In genomic region chr3:41462953-41463644, GRCm38 (mm10) we compare ENCODE assay signal across 12 mouse cellular contexts.
DNase-seq lines count a peak whose midpoint lies in the region; ATAC-seq and TF ChIP-seq lines count a peak whose summit lies in the region.
"Had no signal": no experiment of that assay in that cellular context is flagged by ENCODE, and none has a peak within 500 bp of the region (broad histone marks: within the 10 kb centered on the region; RNA-seq: fewer than 3 reads in every experiment).

No protein-coding gene starts in this region.

- no peak overlapping the region for H3K27ac ChIP-seq in liver, adult 2 months (replicated peaks; ENCODE audit: insufficient read depth, low read depth, low read length)
- H3K27ac ChIP-seq in liver, postnatal 0 days (ENCODE audit: low read depth), result no peak overlapping the region
- H3K27ac ChIP-seq in midbrain, postnatal 0 days (ENCODE audit: low read depth, low read length), result no peak overlapping the region
- H3K27ac ChIP-seq: embryonic facial prominence, embryonic 12.5 days; limb, embryonic 12.5 days; midbrain, embryonic 10.5 days had no signal

- no peak for TF ChIP-seq POLR2A in liver, adult 2 months (IDR thresholded peaks at IDR 0.05; ENCODE audit: extremely low read depth, insufficient read depth, low read length)
- TF ChIP-seq POLR2A in myocyte (IDR thresholded peaks at IDR 0.05; ENCODE audit: insufficient read length, low read depth), result no peak

- H3K27me3 ChIP-seq in liver, adult 2 months (ENCODE audit: control insufficient read depth, insufficient read depth, low read length), result no peaks in the 10 kb centered on the region
- no peaks in the 10 kb centered on the region for H3K27me3 ChIP-seq in liver, postnatal 0 days (ENCODE audit: insufficient read depth, low read length)
- H3K27me3 ChIP-seq in myocyte (ENCODE audit: control insufficient read depth, insufficient read depth, insufficient read length), result no peaks in the 10 kb centered on the region
- H3K27me3 ChIP-seq in midbrain, postnatal 0 days (ENCODE audit: insufficient read depth, low read length), result no peaks in the 10 kb centered on the region
- H3K27me3 ChIP-seq: embryonic facial prominence, embryonic 12.5 days; limb, embryonic 12.5 days; Patski had no signal

- no peaks in the 10 kb centered on the region for H3K4me1 ChIP-seq in liver, adult 2 months (ENCODE audit: control insufficient read depth, insufficient read depth, low read length)
- H3K4me1 ChIP-seq in liver, postnatal 0 days (ENCODE audit: insufficient read depth), result no peaks in the 10 kb centered on the region
- H3K4me1 ChIP-seq in midbrain, postnatal 0 days (ENCODE audit: insufficient read depth, low read length), result no peaks in the 10 kb centered on the region
- H3K4me1 ChIP-seq: embryonic facial prominence, embryonic 12.5 days; limb, embryonic 12.5 days; midbrain, embryonic 10.5 days had no signal

- H3K4me3 ChIP-seq in liver, adult 2 months (ENCODE audit: insufficient read depth, low read depth, low read length), result no peak overlapping the region
- H3K4me3 ChIP-seq in liver, postnatal 0 days (ENCODE audit: low read depth, low read length), result no peak overlapping the region
- no peak overlapping the region for H3K4me3 ChIP-seq in myocyte
- H3K4me3 ChIP-seq in midbrain, postnatal 0 days (ENCODE audit: low read depth, low read length), result no peak overlapping the region
- H3K4me3 ChIP-seq: embryonic facial prominence, embryonic 12.5 days; limb, embryonic 12.5 days; midbrain, embryonic 10.5 days had no signal

- H3K9ac ChIP-seq in liver, adult 2 months (ENCODE audit: low read depth, low read length), result no peak overlapping the region
- no peak overlapping the region for H3K9ac ChIP-seq in liver, postnatal 0 days (replicated peaks)
- H3K9ac ChIP-seq in midbrain, postnatal 0 days (replicated peaks; ENCODE audit: low read length, poor library complexity, severe bottlenecking), result no peak overlapping the region
- H3K9ac ChIP-seq: embryonic facial prominence, embryonic 12.5 days; limb, embryonic 12.5 days had no signal

- H3K79me2 ChIP-seq in liver, adult 2 months (ENCODE audit: control insufficient read depth, insufficient read depth, low read length), result no peaks in the 10 kb centered on the region
- H3K79me2 ChIP-seq in myocyte (ENCODE audit: control insufficient read depth, insufficient read depth), result no peaks in the 10 kb centered on the region

- DNase-seq in frontal cortex, postnatal 25 days (ENCODE audit: low spot score in 2 of 2), result no peak
- DNase-seq in liver, adult 2 months (ENCODE audit: extremely low read depth, low read depth, low spot score), result peak; percentile 35
- DNase-seq in liver, postnatal 0 days, result no peak
- peak; percentile 9 for DNase-seq in heart, postnatal 25 days (ENCODE audit: low spot score)
- no peak for DNase-seq in midbrain, postnatal 0 days (ENCODE audit: low spot score)
- DNase-seq in yolk sac, embryonic 10.5 days (ENCODE audit: low spot score), result no peak

- peak; percentile 72 for ATAC-seq in frontal cortex, adult (ENCODE audit: low TSS enrichment)
- no peak for ATAC-seq in liver, postnatal 0 days
- no peak for ATAC-seq in midbrain, postnatal 0 days (ENCODE audit: low FRiP score)
- ATAC-seq: Patski had no signal

- H3K36me3 ChIP-seq in liver, adult 2 months (ENCODE audit: control insufficient read depth, insufficient read depth, low read length), result no peaks in the 10 kb centered on the region
- H3K36me3 ChIP-seq in liver, postnatal 0 days (replicated peaks; ENCODE audit: insufficient read depth, low read length), result no peaks in the 10 kb centered on the region
- H3K36me3 ChIP-seq in myocyte (ENCODE audit: control insufficient read depth, insufficient read depth), result no peaks in the 10 kb centered on the region
- no peaks in the 10 kb centered on the region for H3K36me3 ChIP-seq in midbrain, postnatal 0 days (ENCODE audit: insufficient read depth, low read length)
- H3K36me3 ChIP-seq: embryonic facial prominence, embryonic 12.5 days; limb, embryonic 12.5 days; midbrain, embryonic 10.5 days had no signal

- TF ChIP-seq EP300 in liver, postnatal 0 days (IDR thresholded peaks at IDR 0.05; ENCODE audit: low read depth), result no peak

- 73% methylated on average over 11 of the region's 11 CpGs for WGBS in liver, adult 2 months
- 64% methylated on average over 11 of the region's 11 CpGs for WGBS in liver, postnatal 0 days (ENCODE audit: insufficient replicate concordance)
- 64% methylated on average over 11 of the region's 11 CpGs for WGBS in midbrain, postnatal 0 days

- no peaks in the 10 kb centered on the region for H3K9me3 ChIP-seq in liver, postnatal 0 days (ENCODE audit: low read length)
- H3K9me3 ChIP-seq in midbrain, postnatal 0 days (ENCODE audit: low read length), result no peaks in the 10 kb centered on the region
- H3K9me3 ChIP-seq: embryonic facial prominence, embryonic 12.5 days; limb, embryonic 12.5 days; midbrain, embryonic 10.5 days had no signal

- TF ChIP-seq CTCF in liver, adult 2 months (IDR thresholded peaks at IDR 0.05; ENCODE audit: low read depth, low read length), result no peak
- TF ChIP-seq CTCF in liver, postnatal 0 days (IDR thresholded peaks at IDR 0.05; ENCODE audit: low read depth), result no peak
- TF ChIP-seq CTCF in midbrain, postnatal 0 days (IDR thresholded peaks at IDR 0.05), result no peak

- H3K4me2 ChIP-seq in liver, postnatal 0 days (ENCODE audit: low read depth, low read length), result no peak overlapping the region
- no peak overlapping the region for H3K4me2 ChIP-seq in myocyte (ENCODE audit: low read depth)
- no peak overlapping the region for H3K4me2 ChIP-seq in midbrain, postnatal 0 days (ENCODE audit: low read depth, low read length, poor library complexity, severe bottlenecking)
- H3K4me2 ChIP-seq: embryonic facial prominence, embryonic 12.5 days; limb, embryonic 12.5 days had no signal

- intact Hi-C loops in heart, postnatal 25 days (cut with DNase I), result no loop called here

- no peak overlapping the region for H3ac ChIP-seq in myocyte (ENCODE audit: control insufficient read depth, insufficient read length)

TF ChIP-seq in myocyte, 11 proteins besides CTCF, POLR2A, EP300 and RAD21:
- TF ChIP-seq USF1 (IDR thresholded peaks at IDR 0.05; ENCODE audit: low read depth) (peak; percentile 25), REST (IDR thresholded peaks at IDR 0.05; ENCODE audit: insufficient read depth, insufficient read length) (no peak)

Comparison
In these comparisons a context has a peak if more than half of its experiments do, and no peak if none do; other contexts are left out.
1. DNase-seq: peak in liver, adult 2 months (single experiment) and heart, postnatal 25 days (single experiment); none in frontal cortex, postnatal 25 days (0 of 2), liver, postnatal 0 days (single experiment), midbrain, postnatal 0 days (single experiment) and yolk sac, embryonic 10.5 days (single experiment).